Mouse (Mus musculus) lung, postnatal 0 days (tissue): ENCODE data around the gene Cpsf4.

Experiments
- CTCF ChIP-seq: IDR thresholded peaks from 2 replicates; pipeline ENCODE4 v1.5.1; 2016; ENCODE audit warnings: antibody characterized with exemption, mild to moderate bottlenecking
- EP300 ChIP-seq: IDR thresholded peaks from 2 replicates; pipeline ENCODE4 v1.6.1; 2016; ENCODE audit warnings: antibody characterized with exemption, mild to moderate bottlenecking, control low read depth

DNA sequence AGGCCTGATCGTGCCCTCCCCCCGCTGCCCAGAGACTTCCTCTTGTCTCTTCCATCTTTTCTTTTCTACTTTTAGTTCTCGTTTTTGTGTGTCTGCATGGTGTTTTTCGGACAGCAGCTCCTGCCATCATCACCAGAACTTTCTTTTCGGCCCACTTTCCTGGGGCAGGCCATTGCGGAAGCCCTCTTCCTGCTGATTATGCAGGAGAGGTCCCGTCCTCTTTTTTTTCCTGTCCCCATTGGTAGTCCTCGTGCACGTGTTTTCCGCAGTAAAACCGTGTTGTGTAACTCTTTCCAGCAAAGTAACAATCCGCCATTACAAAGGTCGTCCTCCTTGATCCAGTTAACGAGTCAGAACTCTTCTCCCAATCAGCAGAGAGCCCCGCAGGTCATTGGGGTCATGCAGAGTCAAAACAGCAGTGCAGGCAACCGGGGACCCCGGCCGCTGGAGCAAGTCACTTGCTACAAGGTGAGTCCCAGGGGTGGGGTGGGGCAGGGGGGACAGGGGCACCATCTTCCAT is 11.5 kb downstream of the Cpsf4 start:
- TF ChIP-seq EP300 (no peak), CTCF (no peak)
